Mouse (Mus musculus): Measurements from ENCODE around the gene Cacna2d1.

The Cacna2d1 gene

DNA sequence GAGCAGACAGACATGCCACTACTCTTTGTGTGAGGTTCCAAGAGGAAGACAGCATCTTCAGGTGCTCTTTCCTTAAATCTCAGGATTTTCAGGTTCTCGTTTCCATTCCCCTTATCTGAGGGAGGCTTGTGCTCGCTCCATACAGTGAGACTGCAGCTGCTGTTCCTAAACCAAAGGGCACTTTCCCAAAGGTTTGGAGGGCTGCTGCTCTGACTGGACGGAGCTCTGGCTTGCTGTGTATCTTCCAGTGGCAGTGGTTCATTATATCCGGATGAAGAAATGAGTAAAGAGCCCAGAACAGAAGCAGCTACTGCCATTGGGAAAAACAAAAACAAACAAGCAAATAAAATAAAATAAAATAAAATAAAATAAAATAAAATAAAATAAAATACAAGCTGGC is 359.3 kb downstream of the Cacna2d1 start:
- no peak for DNase-seq

DNA sequence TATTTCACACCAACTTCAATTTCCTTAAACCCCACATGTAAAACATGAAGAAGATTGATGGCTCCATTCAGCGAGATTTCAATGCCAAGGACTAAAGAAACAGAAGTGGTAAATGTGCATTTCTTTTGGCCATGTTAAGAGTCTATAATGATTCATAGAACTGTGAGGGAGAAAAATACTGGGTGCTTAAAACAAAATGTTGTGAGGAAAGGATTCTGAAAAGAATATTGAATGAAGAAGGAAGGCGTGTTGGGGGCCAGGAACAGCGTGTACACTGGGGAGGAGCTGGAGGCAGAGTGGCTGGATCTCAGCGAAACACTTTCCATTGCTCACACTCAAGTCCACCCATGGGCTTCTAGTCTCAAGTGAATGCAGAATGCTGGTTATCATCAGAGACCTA is 360.2 kb downstream of the Cacna2d1 start:
- DNase-seq = no peak

DNA sequence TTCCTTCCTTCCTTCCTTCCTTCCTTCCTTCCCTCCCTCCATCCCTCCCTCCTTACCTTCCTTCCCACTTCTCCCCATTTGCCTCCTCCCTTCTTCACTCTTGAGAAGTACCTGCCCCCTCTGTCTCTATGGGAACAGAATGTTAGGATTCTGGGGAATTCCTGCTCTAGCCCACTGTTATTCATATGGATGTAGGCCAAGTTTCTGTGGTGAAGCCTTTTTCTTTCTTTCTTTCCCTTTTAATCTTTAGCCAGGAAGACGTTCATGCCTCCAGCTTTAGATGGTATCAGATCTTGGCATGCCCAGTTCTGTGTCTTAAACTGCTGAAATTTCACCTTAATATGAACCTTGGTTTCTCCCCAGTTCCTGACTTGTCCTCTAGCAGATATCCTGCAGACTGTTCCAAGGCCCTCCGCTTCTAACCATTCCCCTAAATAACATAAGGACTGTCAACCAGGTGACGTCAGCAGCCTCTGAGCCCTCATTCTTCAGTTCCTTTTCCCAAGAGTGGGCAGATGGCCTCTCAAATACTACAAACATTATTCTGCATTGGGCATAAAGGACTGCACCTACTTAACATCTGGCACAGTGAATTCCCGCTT is 362.8 kb downstream of the Cacna2d1 start:
- DNase-seq = no peak

GRCm38 (mm10) chr5:16299631-16300030 is 365.1 kb downstream of the Cacna2d1 start:
- DNase-seq = no peak

DNA sequence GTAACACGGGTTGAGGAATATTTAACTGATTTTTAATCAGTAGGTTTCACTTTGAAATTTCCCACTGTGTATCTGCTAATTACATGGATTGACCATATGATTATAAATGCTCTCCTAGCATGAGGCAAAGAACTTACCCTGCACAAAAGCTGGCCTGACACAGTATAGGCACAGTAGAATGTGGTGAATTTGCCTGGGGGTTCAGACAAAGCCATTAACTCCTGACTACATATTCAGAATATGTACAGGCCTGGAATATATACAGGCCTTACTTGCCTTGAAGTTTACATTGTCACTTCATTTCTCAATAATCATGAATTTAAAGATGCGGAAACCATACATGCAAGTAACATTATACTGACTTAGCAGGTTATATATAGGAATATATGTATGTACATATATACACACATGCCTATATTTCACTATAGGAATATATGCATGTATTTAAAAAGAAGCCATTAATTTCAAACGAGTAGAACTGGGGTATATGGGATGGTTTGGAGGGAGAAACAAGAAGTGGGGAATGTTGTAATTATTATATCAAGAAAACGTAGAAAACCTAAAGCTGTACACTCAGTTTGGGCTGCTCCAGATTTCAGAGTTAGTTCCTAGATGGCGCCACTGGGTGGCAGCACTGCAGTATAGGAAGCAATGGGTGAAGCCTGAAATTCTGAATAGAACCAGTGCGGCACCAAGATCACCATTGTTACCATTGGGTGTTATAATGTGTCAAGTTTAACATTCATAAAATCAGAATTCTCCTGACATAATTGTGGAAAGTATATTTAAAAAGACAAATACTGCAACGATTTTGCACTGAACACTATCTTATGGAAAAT is 374.9 kb downstream of the Cacna2d1 start:
- peak; percentile 69 to 82 for DNase-seq

- DNase-seq = no peak
Measured at GRCm38 (mm10) chr5:16314242-16314641, 379.8 kb downstream of the Cacna2d1 start.

DNA sequence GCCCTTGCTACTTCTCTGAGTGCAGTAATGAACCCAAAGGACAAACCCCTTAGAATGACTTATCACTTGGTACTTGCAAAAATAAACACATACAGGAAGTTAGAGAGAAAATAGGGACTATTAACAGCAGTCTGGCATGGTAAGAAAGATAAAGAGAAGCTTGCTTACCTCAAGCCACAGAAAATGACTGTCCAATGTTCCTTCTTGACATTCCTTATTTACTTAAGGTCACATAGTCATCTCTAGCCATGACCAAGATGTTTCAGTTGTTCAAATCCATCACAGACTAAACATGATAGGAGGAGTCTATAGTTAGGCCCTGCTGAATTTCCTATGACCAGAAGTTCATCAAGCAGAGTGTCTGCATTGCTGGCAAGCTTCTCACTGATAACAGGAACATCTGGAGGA is 381.5 kb downstream of the Cacna2d1 start:
- no peak for DNase-seq

GRCm38 (mm10) chr5:16317680-16318242 is 383.3 kb downstream of the Cacna2d1 start:
- no peak for DNase-seq

DNA sequence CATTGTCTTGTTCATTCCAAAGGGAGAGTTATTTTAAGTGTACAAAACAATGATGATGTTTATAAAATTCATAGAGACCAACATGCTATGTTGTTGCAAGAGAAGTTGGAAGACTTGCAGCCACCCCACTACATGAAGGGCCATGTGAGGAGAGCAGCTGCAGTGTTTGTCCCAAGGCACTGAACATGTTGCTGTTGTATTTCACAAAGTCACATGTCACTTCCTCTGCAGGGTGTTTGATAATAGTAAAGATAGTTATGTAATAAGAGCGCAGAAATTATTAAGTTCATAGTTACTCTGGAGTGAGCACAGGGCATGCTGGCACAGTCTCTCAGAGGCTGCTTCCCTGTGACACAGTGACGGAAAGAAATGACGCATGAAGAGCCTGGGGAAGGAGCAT is 392.1 kb downstream of the Cacna2d1 start:
- no peak for DNase-seq

GRCm38 (mm10) chr5:16345393-16345792 is 410.9 kb downstream of the Cacna2d1 start:
- no peak for DNase-seq

DNA sequence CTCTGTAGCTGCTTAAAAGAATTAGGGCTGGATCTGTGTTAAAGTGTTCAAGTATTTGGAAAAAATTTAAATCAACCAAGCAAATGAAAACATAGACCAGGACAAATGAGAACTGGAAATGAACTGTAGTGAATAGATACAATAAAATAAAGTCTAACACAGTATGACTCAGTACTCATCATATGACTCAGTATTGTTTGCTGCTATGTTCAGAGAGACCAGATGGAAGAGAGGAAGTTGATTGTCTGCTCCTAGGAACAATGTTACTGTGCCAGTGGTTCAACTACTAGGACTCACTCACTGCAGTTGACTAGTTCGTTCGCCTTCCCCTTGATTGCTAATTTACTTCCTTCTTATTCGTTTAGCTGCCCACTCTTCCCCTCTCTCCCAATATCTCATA is 421.3 kb downstream of the Cacna2d1 start:
- no peak for DNase-seq

- DNase-seq = no peak
Measured at GRCm38 (mm10) chr5:16357709-16358108, 423.2 kb downstream of the Cacna2d1 start.

DNA sequence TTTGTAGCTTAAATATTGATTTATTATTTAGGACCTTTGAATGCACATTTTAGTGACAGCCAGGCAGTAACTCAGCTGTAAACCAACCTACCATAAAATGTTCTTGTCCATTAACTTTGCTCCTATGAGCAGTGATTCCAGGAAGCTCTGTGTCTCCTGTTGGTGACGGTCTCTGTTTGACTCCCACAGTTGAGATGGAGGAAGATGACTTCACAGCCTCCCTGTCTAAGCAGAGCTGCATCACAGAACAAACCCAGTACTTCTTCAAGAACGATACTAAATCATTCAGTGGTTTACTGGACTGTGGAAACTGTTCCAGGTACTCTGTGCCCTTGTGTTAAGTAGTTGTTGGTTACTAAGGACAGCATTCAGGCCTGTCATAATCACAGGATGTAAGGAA is 427.6 kb downstream of the Cacna2d1 start:
- DNase-seq = no peak

DNA sequence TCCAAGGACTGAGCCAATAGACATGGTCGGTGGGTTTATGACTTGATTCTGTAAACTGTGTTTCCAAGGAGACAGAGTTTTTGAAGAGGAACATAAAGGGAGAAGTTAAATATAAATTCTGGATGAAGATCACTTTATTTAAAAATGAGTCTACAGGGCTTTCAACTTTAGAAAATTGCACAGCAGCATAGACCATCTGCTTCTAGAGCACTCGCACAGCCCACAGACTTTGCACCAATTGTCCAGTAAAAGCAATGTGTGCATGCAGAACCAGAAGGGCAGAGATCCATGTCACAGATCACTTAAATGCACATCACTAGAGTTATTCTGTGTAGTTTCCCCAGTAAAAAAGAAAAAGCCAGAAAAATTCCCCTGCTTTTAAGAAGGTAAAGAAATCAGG is 428.7 kb downstream of the Cacna2d1 start:
- DNase-seq = no peak

DNA sequence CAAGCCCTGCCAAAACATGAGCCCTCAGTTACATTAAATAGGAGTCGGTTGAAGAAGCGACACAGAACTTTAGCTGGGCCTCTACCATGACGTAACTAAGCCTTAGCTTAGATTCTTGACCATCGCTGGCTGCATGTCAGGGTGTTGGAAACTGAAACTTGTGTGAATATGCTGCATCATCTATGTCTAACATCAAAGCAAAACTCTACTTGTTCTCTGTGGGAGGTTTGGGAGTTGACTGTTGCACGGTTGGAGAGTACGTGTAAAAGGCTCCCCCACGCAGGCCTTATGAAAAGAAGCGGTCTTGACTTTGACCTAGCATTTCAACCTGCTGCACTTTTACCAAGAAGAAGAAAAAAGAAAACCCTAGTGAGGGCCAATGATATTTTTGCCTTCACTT is 436.2 kb downstream of the Cacna2d1 start:
- DNase-seq = no peak

DNA sequence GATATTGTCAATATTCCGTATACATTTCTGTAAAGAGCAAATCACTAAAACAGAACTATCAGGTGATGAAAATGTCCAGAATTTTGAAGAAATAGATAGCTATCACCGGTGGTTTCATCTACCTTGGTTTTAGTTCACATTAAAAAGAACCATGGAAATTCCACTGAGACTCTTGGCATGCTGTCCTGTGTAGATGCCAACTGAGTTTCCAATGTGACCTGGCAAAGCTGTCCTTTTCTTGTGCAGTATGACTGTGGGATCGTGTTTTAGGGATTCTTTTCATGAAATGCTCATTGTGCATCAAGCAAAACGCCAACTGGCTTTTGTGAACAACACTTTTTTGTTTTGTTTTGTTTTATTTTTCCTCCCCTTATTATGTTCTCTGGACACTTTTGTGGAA is 439.5 kb downstream of the Cacna2d1 start:
- DNase-seq = peak; percentile 52 to 73

DNA sequence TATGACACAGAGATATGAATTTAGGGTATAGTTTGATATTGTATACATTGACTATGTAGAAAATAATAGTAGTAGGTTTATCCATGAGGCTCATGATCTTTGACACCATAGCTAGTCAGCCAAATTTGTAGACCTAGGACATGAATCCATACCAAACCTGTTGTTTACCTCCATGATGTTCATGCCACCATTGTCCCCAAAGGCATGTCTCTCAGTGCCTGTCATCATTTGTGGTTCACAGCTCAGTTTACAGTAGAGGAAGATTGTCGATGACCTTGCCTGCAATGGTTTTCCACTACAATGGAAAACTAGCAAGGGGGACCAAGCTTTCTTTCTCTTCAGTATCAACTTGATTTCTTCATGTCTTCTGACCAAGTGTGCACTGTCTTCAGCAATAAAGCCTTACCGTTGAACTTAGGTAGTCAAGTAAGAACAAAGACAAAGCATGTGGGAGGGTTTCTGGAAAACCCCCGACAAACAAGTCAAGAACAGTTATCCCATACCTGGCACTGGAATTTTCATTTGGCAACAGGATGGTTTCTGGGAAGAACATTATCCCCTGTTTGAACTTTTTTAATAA is 441.9 kb downstream of the Cacna2d1 start:
- DNase-seq = no peak

- DNase-seq = no peak
Measured at GRCm38 (mm10) chr5:16410011-16410410, 475.5 kb downstream of the Cacna2d1 start.

- no peak for DNase-seq
Measured at GRCm38 (mm10) chr5:16414693-16415092, 480.2 kb downstream of the Cacna2d1 start.

DNA sequence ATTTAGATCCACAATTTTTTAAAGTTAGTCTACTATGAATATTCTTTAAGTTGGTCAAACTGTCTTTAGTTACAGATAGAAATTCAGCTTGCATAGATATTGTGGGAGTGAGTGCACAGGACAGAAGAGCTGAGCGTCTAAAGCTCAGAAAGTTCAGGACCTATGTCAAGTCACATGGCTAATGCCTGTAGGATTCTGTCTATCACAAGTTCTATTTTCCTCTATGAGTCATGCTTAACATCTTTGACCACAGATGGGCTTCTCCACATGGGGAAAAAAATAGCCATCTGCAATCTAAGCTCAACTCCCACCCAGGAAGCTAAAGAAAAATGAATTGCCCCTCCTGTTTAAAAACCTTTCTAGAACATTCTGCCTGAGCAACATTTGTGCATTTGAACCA is 483.5 kb downstream of the Cacna2d1 start:
- DNase-seq = no peak

DNA sequence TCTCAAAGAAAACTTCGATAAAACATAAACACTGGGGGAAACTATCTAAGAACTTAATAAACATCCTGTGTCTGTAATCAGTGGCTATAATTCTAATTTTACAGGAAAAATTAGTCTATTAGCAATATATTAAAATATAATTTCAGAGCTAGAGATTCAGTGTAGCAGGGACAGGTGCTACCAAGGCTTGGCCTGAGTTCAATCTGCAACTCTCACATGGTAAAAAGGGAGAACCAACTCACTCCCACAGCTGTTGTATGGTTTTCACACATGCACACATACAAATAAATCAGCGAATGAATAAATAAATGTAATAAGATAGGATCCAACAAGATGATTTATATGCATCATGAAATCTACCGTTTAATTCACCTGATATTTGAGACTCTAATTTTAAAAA is 484.0 kb downstream of the Cacna2d1 start:
- no peak for DNase-seq

All from cerebellum, postnatal 25 days (tissue).